Mouse (Mus musculus): ENCODE data around the gene Letmd1.

GRCm38 (mm10) chr15:100448572-100448971 is 20.3 kb upstream of the Letmd1 start:
- no peak for TF ChIP-seq POLR2A (IDR thresholded peaks at IDR 0.05; ENCODE audit: extremely low read depth, insufficient read depth, low read length)
- no peak for TF ChIP-seq CTCF (IDR thresholded peaks at IDR 0.05; ENCODE audit: low read depth, low read length)

Data from liver, adult 2 months (tissue).